Mouse (Mus musculus): Measurements from ENCODE around the gene Pheta1. TPM values are rescaled to one million over a fixed set of nuclear protein-coding genes. Genes with fewer than 3 reads are reported as not detected.
"Not testable (repeated sequence)": the region's sequence is repeated elsewhere in the genome, so short reads cannot be mapped to it uniquely, and the experiment has no call there.

Gene Pheta1
- polyA plus RNA-seq, 1 experiment from 2014 or later = 46.7 TPM

DNA sequence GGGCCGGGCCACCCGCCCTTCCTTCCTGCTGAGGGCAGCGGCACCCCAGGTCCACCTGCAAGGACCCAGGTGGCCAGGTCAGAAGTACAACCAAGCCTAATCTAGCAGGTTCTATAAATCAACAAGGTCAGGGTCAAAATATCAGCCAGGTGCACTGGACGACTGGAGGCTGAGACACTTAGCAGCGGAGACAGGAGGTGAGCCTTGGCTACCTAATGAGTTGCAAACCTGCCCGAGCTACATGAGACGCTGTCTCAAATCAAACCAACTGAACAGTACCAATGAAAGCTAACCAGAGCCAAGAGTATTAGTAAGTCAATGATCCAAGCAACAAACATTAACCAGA is 9.7 kb upstream of the Pheta1 start:
- H3K9me3 ChIP-seq (replicated peaks) = peaks cover 6% of the 10 kb centered on the region; the same call in 1 of the 2 replicates
- H3K4me1 ChIP-seq = peaks cover 69% of the 10 kb centered on the region
- H3K27me3 ChIP-seq (ENCODE audit: low read depth, poor library complexity, severe bottlenecking) = peaks cover 88% of the 10 kb centered on the region
- 29% methylated on average over 7 of the region's 7 CpGs for WGBS
- no peak for DNase-seq (ENCODE audit: low spot score)
- H3K27ac ChIP-seq (replicated peaks) = 0 out of 2 replicates have a peak overlapping the region, but pooled peaks have one; percentile 10
- H3K4me3 ChIP-seq = peak overlapping the region; percentile 80
- no peaks in the 10 kb centered on the region for H3K36me3 ChIP-seq

DNA sequence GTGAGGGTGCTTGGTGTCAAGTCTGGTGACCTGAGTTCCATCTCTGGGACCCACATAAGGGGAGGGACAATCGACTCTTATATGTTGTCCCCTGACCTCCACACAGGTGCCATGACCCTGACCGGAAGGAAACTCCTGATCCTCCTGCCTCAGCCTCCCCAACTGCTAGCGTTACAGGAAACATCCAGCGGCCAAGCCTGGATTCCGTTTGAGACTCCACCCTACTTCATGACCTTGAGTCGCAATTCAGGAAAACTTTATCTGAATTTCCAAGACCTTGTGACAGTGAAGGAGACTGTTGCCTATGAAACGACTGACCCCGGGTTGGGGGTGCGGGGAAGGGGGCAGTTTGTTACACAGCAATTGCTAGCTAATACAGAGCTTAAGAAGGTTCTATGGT is 7.3 kb upstream of the Pheta1 start:
- H3K36me3 ChIP-seq = no peaks in the 10 kb centered on the region
- H3K4me1 ChIP-seq = peaks cover 49% of the 10 kb centered on the region
- 91% methylated on average over 9 of the region's 9 CpGs for WGBS

DNA sequence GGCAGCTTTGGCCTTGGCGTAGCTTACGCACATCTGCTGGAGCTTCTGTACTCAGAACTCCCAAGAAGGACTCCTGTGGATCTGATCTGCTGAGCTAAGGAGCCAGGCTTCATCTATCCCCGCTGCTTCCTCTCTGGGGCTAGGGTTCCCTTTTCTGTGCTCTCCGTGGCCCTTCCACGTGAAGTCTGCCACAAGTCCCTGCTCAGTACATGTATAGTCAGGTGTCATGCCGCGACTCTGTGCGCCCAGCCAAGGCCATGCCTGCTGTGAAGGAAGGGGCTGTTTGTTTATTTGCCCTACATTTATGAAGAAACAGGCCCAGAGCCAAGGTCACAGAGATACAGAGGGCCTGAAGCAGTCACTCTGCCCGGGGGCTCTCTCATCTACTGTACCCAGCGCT is 6.8 kb upstream of the Pheta1 start:
- Histone ChIP-seq H3K9me3 (replicated peaks) (peaks cover 6% of the 10 kb centered on the region; the same call in 1 of the 2 replicates), H3K27ac (replicated peaks) (no peak overlapping the region), H3K4me1 (peaks cover 45% of the 10 kb centered on the region), H3K4me3 (peak overlapping the region; percentile 66; the same call in 1 of the 2 replicates), H3K27me3 (ENCODE audit: low read depth, poor library complexity, severe bottlenecking) (peaks cover 96% of the 10 kb centered on the region), H3K36me3 (no peaks in the 10 kb centered on the region)
- DNase-seq (ENCODE audit: low spot score) = no peak
- WGBS = 41% methylated on average over 10 of the region's 10 CpGs

More for the DNA sequence above, 7.3 kb upstream of the Pheta1 start:
- Histone ChIP-seq H3K27me3 (ENCODE audit: low read depth, poor library complexity, severe bottlenecking) (peaks cover 94% of the 10 kb centered on the region), H3K9me3 (replicated peaks) (peaks cover 6% of the 10 kb centered on the region; the same call in 1 of the 2 replicates), H3K27ac (replicated peaks) (no peak overlapping the region), H3K4me3 (no peak overlapping the region)
- no peak for DNase-seq (ENCODE audit: low spot score)

- DNase-seq (ENCODE audit: low spot score) = peak; percentile 76
- peak overlapping the region; percentile 73 for H3K27ac ChIP-seq (replicated peaks)
- WGBS = 1% methylated on average over 33 of the region's 33 CpGs
- peaks cover 6% of the 10 kb centered on the region; the same call in 1 of the 2 replicates for H3K9me3 ChIP-seq (replicated peaks)
- no peaks in the 10 kb centered on the region for H3K36me3 ChIP-seq
- H3K4me3 ChIP-seq = peak overlapping the region; percentile 66
- peaks cover 38% of the 10 kb centered on the region for H3K4me1 ChIP-seq
- H3K27me3 ChIP-seq (ENCODE audit: low read depth, poor library complexity, severe bottlenecking) = peaks cover 88% of the 10 kb centered on the region
Measured at GRCm38 (mm10) chr5:121842665-121843118, 6.1 kb upstream of the Pheta1 start.

DNA sequence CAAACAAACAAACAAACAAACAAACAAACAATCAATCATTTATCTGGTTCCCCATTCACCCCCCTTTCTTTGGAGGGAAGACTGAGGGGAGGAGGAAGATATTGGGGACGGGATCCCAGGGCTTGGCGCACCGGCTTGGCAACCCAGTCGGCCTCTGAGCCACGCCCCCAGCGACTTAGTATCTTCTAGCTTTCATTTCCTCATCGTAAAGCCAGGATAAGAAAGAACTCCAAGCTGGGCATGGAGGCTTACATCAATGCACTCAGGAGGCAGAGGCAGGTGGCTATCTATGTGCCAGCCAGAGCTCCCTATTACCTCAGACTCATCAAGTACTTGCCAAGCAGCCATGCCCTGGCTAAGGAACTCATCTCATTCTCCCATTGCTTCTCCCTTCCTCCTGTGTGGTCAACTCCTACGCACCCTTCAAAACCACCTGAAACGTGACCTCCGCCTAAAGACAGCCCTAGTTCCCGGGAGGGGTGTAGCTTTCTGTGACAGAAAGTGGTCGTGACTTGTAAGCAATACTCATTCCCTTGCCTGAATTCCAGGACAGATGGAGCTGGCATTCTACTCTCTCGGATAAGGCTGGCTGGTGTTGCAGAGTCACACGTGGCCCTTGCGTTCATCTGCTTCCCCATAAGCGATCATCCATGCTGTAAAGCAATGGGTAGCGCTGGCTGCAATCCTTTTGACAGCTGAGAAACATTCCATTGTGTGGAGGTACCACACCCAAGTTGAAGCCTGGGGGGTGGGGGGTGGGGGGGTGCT is 5.5 kb upstream of the Pheta1 start:
- WGBS = 18% methylated on average over 17 of the region's 17 CpGs
- H3K9me3 ChIP-seq (replicated peaks) = peaks cover 6% of the 10 kb centered on the region; the same call in 1 of the 2 replicates
- H3K27me3 ChIP-seq (ENCODE audit: low read depth, poor library complexity, severe bottlenecking) = peaks cover 82% of the 10 kb centered on the region
- DNase-seq (ENCODE audit: low spot score) = no peak
- H3K4me3 ChIP-seq = peak overlapping the region; percentile 66
- H3K4me1 ChIP-seq = peaks cover 38% of the 10 kb centered on the region
- H3K36me3 ChIP-seq = no peaks in the 10 kb centered on the region
- no peak overlapping the region for H3K27ac ChIP-seq (replicated peaks)

DNA sequence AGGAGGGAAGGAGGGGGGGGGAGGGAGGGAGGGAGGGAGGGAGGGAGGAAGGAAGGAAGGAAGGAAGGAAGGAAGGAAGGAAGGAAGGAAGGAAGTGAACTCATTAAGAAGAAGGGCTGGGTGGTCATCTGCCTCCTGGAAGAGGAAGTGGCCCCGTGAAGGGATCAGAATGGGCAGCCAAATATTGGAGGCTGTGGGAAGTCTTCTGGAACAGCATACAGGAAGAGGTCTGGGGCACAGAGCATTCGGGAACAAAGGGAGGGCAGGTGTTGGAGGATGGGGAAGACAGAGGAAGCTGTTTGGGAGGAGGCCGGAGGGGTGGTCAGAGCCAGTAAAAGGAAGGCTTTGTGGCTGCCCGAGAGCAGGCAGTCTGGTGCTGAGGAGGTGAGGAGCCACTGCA is 3.4 kb upstream of the Pheta1 start:
- Histone ChIP-seq H3K36me3 (no peaks in the 10 kb centered on the region), H3K27me3 (ENCODE audit: low read depth, poor library complexity, severe bottlenecking) (peaks cover 64% of the 10 kb centered on the region), H3K4me3 (no peak overlapping the region), H3K9me3 (replicated peaks) (peaks cover 6% of the 10 kb centered on the region; the same call in 1 of the 2 replicates), H3K4me1 (peaks cover 44% of the 10 kb centered on the region), H3K27ac (replicated peaks) (no peak overlapping the region)
- WGBS = 39% methylated on average over 4 of the region's 4 CpGs
- DNase-seq (ENCODE audit: low spot score) = no peak

DNA sequence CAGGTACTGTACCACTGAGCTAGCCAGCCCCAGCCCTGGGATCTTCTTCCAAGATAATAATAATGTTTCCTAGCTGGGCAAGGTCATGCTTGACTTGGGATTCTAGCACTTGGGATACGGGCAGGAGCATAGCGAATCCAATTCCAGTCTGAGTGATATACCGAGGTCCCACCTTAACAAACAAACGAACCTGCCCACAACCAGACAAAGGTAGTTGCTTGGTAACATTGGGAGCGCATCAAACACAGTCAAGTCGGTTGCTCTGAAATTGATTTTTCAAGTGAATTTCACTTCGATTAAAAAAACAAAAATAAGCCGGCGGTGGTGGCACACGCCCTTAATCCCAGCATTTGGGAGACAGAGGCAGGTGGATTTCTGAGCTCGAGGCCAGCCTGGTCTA is 2.5 kb upstream of the Pheta1 start:
- Histone ChIP-seq H3K27ac (replicated peaks) (no peak overlapping the region), H3K9me3 (replicated peaks) (no peaks in the 10 kb centered on the region; the same call in 1 of the 2 replicates), H3K27me3 (ENCODE audit: low read depth, poor library complexity, severe bottlenecking) (peaks cover 54% of the 10 kb centered on the region), H3K36me3 (peaks cover 7% of the 10 kb centered on the region), H3K4me3 (no peak overlapping the region), H3K4me1 (peaks cover 53% of the 10 kb centered on the region)
- WGBS = 84% methylated on average over 11 of the region's 11 CpGs
- no peak for DNase-seq (ENCODE audit: low spot score)

- H3K4me3 ChIP-seq; H3K9me3 ChIP-seq (replicated peaks); DNase-seq (ENCODE audit: low spot score); H3K27ac ChIP-seq (replicated peaks): not testable (repeated sequence)
- 81% methylated on average over 3 of the region's 3 CpGs for WGBS
- Histone ChIP-seq H3K36me3 (peaks cover 17% of the 10 kb centered on the region), H3K4me1 (peaks cover 52% of the 10 kb centered on the region), H3K27me3 (ENCODE audit: low read depth, poor library complexity, severe bottlenecking) (peaks cover 45% of the 10 kb centered on the region)
Measured at GRCm38 (mm10) chr5:121847269-121847668, 1.5 kb upstream of the Pheta1 start.

DNA sequence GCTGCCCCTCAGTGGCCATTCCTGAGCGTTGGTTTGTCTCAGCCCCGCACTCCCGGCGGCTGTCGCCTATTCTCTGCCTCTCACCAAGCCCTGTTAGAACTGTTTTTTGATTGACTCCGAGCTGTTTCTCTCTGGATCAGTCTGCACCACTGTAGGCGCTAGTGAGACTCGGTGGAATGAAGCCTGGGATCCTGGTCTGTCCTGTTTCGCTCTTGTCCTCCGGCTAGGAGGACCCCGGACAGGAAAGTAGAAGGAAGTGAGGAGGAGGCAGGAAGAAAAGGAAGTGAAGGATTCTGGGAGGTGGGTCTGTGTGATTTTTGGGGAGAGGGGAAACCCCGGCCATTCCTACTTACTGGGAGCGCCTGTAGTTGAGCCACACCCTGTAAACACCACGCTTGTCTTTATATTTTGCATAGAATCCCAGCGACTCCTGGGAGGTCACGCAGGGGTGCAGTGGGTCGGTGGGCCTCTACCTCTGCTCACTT is 707 bp upstream of the Pheta1 start:
- H3K4me3 ChIP-seq = peak overlapping the region; percentile 84
- H3K36me3 ChIP-seq = peaks cover 25% of the 10 kb centered on the region
- DNase-seq (ENCODE audit: low spot score) = peak; percentile 73
- no peaks in the 10 kb centered on the region for H3K9me3 ChIP-seq (replicated peaks)
- peaks cover 37% of the 10 kb centered on the region for H3K27me3 ChIP-seq (ENCODE audit: low read depth, poor library complexity, severe bottlenecking)
- under 1% methylated on average over 17 of the region's 17 CpGs for WGBS
- H3K4me1 ChIP-seq = peaks cover 44% of the 10 kb centered on the region
- peak overlapping the region; percentile 96 for H3K27ac ChIP-seq (replicated peaks)

GRCm38 (mm10) chr5:121849478-121850349 is 930 bp downstream of the Pheta1 start:
- Histone ChIP-seq H3K27ac (replicated peaks) (peak overlapping the region; percentile 96), H3K4me1 (peaks cover 48% of the 10 kb centered on the region), H3K27me3 (ENCODE audit: low read depth, poor library complexity, severe bottlenecking) (peaks cover 20% of the 10 kb centered on the region), H3K4me3 (peak overlapping the region; percentile 84), H3K36me3 (peaks cover 41% of the 10 kb centered on the region), H3K9me3 (replicated peaks) (no peaks in the 10 kb centered on the region)
- WGBS = 45% methylated on average over 20 of the region's 20 CpGs
- peak; percentile 31 for DNase-seq (ENCODE audit: low spot score)

GRCm38 (mm10) chr5:121853368-121854051 is 4.7 kb downstream of the Pheta1 start:
- H3K36me3 ChIP-seq = peaks cover 66% of the 10 kb centered on the region
- DNase-seq (ENCODE audit: low spot score) = no peak
- H3K9me3 ChIP-seq (replicated peaks) = no peaks in the 10 kb centered on the region; the same call in 1 of the 2 replicates
- H3K27me3 ChIP-seq (ENCODE audit: low read depth, poor library complexity, severe bottlenecking) = no peaks in the 10 kb centered on the region
- peaks cover 41% of the 10 kb centered on the region for H3K4me1 ChIP-seq
- peak overlapping the region; percentile 18; the same call in 1 of the 2 replicates for H3K27ac ChIP-seq (replicated peaks)
- H3K4me3 ChIP-seq = no peak overlapping the region
- 90% methylated on average over 9 of the region's 9 CpGs for WGBS

GRCm38 (mm10) chr5:121854768-121855167 is 6.0 kb downstream of the Pheta1 start:
- H3K4me1 ChIP-seq = peaks cover 35% of the 10 kb centered on the region
- no peak for DNase-seq (ENCODE audit: low spot score)
- H3K4me3 ChIP-seq = no peak overlapping the region
- no peaks in the 10 kb centered on the region for H3K27me3 ChIP-seq (ENCODE audit: low read depth, poor library complexity, severe bottlenecking)
- WGBS = 83% methylated on average over 10 of the region's 10 CpGs
- peaks cover 73% of the 10 kb centered on the region for H3K36me3 ChIP-seq
- H3K9me3 ChIP-seq (replicated peaks) = no peaks in the 10 kb centered on the region; the same call in 1 of the 2 replicates
- no peak overlapping the region for H3K27ac ChIP-seq (replicated peaks)
